Mouse (Mus musculus) midbrain, embryonic 16.5 days (tissue): Measurements from ENCODE around the gene Prkaca. TPM values are rescaled to one million over a fixed set of nuclear protein-coding genes. Genes with fewer than 3 reads are reported as not detected.

Experiments
- ATAC-seq: fragments of 200-750 bp; cut with Nextera tagmentation; 2 replicates; pipeline ENCODE4 v1.8.0; 2017; ENCODE audit warnings: moderate TSS enrichment
- H3K27ac ChIP-seq: fragments of 300-500 bp; sonication (generic); 2 replicates; pipeline ENCODE4 v1.5.1; 2014; ENCODE audit warnings: mild to moderate bottlenecking, low read length, mixed read lengths
- H3K27me3 ChIP-seq: fragments of 300-500 bp; sonication (generic); 2 replicates; pipeline ENCODE4 v1.6.1; 2014; ENCODE audit warnings: low read depth, low read length, mixed read lengths; ENCODE audit not compliant: control insufficient read depth, insufficient read depth
- H3K36me3 ChIP-seq: fragments of 300-500 bp; sonication (generic); 2 replicates; pipeline ENCODE4 v1.6.1; 2014; ENCODE audit warnings: mild to moderate bottlenecking, low read length, moderate library complexity, mixed read lengths; ENCODE audit not compliant: control insufficient read depth, insufficient read depth
- H3K4me1 ChIP-seq: fragments of 300-500 bp; sonication (generic); 2 replicates; pipeline ENCODE4 v1.6.1; 2014; ENCODE audit warnings: mild to moderate bottlenecking, low read length, mixed read lengths; ENCODE audit not compliant: control insufficient read depth, insufficient read depth
- H3K4me2 ChIP-seq: fragments of 300-500 bp; sonication (generic); 2 replicates; pipeline ENCODE4 v1.6.1; 2014; ENCODE audit warnings: mild to moderate bottlenecking, low read length, mixed read lengths
- H3K4me3 ChIP-seq: fragments of 300-500 bp; sonication (generic); 2 replicates; pipeline ENCODE4 v1.5.1; 2014; ENCODE audit warnings: low read depth, mild to moderate bottlenecking, low read length, moderate library complexity, mixed read lengths
- H3K9ac ChIP-seq: fragments of 300-500 bp; sonication (generic); 2 replicates; pipeline ENCODE4 v1.6.1; 2014; ENCODE audit warnings: low read depth, low read length, mixed read lengths
- H3K9me3 ChIP-seq: fragments of 300-500 bp; sonication (generic); replicated peaks from 2 replicates; pipeline ENCODE4 v1.6.1; 2014; ENCODE audit warnings: mild to moderate bottlenecking, low read length, mixed read lengths; ENCODE audit not compliant: control insufficient read depth, poor library complexity, severe bottlenecking
- WGBS: fragments of 180-500 bp; shearing (Covaris S2); extraction: QIAGEN DNeasy Blood & Tissue Kit; methylation state at CpG from one replicate; pipeline ENCODE4 v1.1.7; 2014; 5-methylcytosine and 5-hydroxymethylcytosine counted together
- polyA plus RNA-seq: library from polyadenylated mRNA; unstranded; fragments of >200 nt; fragmentation: Nextera tagmentation; extraction: Ambion mirVana; gene quantifications from 2 replicates; pipeline ENCODE4 v1.2.1, GENCODE M21; 2015

The Prkaca gene
- polyA plus RNA-seq = 225 and 231 TPM in 2 replicates

DNA sequence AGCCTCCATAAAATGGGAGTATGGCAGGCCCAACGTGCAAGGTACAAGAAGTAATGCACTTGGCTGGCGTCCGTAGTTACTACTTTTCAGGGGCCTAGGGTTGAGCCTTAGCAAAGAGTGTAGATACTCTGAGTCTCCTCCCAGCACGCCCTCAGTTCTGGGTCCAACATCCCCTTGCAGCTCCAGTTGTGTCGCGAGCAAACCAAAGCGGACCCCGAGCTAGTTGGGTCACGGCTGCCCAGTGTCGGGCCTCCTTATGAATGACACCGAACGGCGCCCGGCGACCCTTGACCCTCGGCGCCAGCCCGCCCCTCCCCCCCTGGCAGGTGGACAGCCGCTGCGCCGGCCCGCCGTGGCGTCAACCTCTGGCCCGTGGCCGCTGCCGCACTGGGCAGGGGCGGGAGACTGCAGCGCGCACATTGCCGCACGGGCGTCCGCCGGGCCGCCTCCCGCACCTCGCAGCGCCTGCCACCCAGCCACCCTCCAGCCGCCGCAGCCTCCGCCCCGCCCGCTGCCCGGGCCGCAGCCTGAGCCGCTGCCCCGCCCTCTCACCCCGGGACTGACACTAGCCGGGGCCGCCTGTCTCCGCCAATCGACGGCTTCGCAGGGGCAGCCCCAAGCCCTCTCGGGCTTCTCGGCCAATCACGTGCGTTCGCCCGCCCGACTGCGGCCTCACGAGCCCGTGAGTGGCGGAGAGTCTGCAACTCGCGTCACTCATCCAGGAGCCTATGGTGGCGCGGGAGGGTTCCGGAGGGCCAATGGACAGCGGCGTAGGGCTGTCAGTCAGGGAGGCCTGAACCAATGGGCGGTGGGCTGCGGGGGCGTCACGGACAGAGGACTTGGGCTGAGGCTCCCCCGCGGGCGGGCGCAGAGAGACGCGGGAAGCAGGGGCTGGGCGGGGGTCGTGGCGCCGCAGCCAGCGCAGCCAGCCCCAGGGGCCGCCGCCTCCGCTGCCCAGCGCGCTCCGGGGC lies at the start of gene Prkaca:
Prkaca (plus strand) TSS at position 844 of the 971 bp plus-strand sequence.
- H3K36me3 ChIP-seq = no peaks in the 10 kb centered on the region
- H3K9ac ChIP-seq = peak within 1 kb of the TSS; percentile 93
- H3K27me3 ChIP-seq = no peaks in the 10 kb centered on the region
- H3K4me1 ChIP-seq = peaks cover 26% of the 10 kb centered on the region
- H3K9me3 ChIP-seq = no peaks in the 10 kb centered on the region
- peak; percentile 100 for ATAC-seq
- H3K27ac ChIP-seq = peak within 1 kb of the TSS; percentile 88
- H3K4me3 ChIP-seq = peak within 1 kb of the TSS; percentile 92
- peak within 1 kb of the TSS; percentile 86 for H3K4me2 ChIP-seq
- WGBS = under 1% methylated on average over 71 of the region's 94 CpGs

DNA sequence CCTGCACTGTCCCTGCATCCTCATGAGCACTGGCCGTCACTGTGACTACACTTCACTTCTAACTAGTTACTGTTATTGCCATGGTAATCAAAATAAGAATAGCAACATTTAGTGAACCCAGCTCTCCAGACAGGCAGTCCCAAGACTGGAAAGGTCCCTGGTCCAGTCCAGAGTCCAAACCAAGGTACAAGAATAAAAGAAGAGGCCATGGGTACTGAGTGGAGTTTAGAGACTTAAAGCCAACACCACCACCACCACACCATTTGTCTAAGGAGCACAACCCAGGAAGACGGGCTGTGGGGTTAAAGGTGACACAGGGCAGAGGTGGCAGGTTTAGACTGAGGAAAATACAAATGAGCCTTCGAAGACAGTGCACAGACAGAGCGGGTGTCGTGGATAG lies 48.2 kb upstream of the Prkaca start:
- ATAC-seq = no peak
- H3K36me3 ChIP-seq = peaks cover 54% of the 10 kb centered on the region
- no peak overlapping the region for H3K4me2 ChIP-seq
- H3K9ac ChIP-seq = no peak overlapping the region
- no peak overlapping the region for H3K4me3 ChIP-seq
- H3K4me1 ChIP-seq = no peaks in the 10 kb centered on the region
- WGBS = 93% methylated on average over 5 of the region's 5 CpGs
- no peak overlapping the region for H3K27ac ChIP-seq
- H3K27me3 ChIP-seq = no peaks in the 10 kb centered on the region
- H3K9me3 ChIP-seq = no peaks in the 10 kb centered on the region

DNA sequence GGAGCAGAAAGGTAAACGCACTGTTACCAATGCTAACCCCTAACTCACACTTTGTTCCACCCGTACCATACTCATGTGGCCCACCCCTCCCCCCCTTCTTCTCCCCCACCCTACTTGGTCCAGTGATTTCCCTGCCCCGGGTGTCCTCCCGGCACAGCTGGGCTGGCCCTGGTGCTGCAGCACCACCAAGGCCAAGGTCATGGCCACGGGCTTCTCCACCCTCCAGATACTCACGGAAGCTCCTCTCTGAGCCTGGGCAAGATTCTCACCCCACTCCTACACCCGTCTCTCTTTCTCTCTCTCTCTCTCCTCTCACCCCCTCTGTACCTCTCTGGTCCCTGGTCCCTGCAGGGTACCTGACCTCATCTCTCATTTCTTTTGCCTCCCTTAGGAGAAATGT lies 46.5 kb upstream of the Prkaca start:
- Histone ChIP-seq H3K4me3 (no peak overlapping the region), H3K4me2 (no peak overlapping the region), H3K9ac (no peak overlapping the region), H3K27me3 (no peaks in the 10 kb centered on the region), H3K36me3 (peaks cover 56% of the 10 kb centered on the region), H3K4me1 (no peaks in the 10 kb centered on the region), H3K27ac (no peak overlapping the region), H3K9me3 (no peaks in the 10 kb centered on the region)
- 74% methylated on average over 6 of the region's 7 CpGs for WGBS
- no peak for ATAC-seq

DNA sequence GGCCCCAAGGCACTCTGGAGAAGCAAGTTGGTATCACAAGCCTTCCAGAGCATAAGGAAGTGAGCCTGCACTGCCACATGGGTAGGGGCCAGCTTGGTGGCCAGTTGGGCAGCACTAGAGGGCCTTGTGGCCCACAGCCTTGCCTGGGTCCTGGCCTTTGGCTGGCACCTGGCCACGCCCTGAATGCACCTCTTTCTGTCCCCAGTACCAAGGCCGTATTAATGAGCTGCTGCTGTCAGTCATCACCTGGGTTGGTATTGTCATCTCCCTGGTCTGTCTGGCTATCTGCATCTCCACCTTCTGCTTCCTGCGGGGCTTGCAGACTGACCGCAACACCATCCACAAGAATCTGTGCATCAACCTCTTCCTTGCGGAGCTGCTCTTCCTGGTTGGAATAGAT lies 38.6 kb upstream of the Prkaca start:
- WGBS = 87% methylated on average over 5 of the region's 5 CpGs
- Histone ChIP-seq H3K4me3 (no peak overlapping the region), H3K36me3 (peaks cover 87% of the 10 kb centered on the region), H3K9ac (no peak overlapping the region), H3K27me3 (no peaks in the 10 kb centered on the region), H3K9me3 (no peaks in the 10 kb centered on the region), H3K27ac (no peak overlapping the region), H3K4me2 (no peak overlapping the region), H3K4me1 (no peaks in the 10 kb centered on the region)
- ATAC-seq = no peak

DNA sequence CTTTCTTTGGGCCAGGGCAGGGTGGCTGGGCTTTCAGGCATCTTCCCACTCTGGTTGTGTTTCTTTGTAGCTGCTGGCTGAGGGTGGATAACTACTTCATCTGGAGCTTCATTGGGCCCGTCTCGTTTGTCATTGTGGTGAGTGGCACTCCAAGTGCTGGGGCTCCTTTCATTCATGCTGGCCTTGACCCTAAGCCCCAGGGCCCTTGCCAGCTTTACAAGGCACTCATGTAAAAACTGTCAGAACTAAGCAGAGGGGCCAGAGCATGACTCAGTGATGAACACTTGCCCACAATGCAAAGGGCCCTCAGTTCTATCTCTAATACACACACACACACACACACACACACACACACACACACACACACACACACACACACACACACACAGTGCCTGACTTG lies 37.8 kb upstream of the Prkaca start:
- 87% methylated on average over 2 of the region's 2 CpGs for WGBS
- Histone ChIP-seq H3K4me1 (no peaks in the 10 kb centered on the region), H3K9me3 (no peaks in the 10 kb centered on the region), H3K4me3 (no peak overlapping the region), H3K27ac (no peak overlapping the region), H3K36me3 (peaks cover 79% of the 10 kb centered on the region), H3K27me3 (no peaks in the 10 kb centered on the region), H3K4me2 (no peak overlapping the region), H3K9ac (no peak overlapping the region)
- ATAC-seq = no peak

DNA sequence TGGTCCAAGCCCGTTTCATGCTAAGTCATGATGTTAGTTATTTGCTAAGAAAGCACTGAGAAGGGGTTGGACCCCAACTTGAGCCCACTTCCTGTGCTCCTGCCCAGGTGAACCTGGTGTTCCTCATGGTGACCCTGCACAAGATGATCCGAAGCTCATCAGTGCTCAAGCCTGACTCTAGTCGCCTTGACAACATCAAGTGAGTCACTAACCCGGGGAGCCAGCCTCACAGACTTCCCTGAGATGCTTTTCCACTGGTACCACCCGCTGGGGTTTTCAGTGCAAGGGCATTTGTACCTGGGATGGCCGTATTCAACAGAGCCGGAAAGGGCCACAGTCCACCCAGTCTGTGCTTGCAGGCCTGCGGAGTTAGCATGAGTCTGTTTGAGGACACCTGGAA lies 37.4 kb upstream of the Prkaca start:
- no peaks in the 10 kb centered on the region for H3K27me3 ChIP-seq
- no peak overlapping the region for H3K27ac ChIP-seq
- no peaks in the 10 kb centered on the region for H3K9me3 ChIP-seq
- H3K4me3 ChIP-seq = no peak overlapping the region
- ATAC-seq = no peak
- H3K36me3 ChIP-seq = peaks cover 81% of the 10 kb centered on the region
- H3K4me1 ChIP-seq = no peaks in the 10 kb centered on the region
- WGBS = 91% methylated on average over 8 of the region's 8 CpGs
- H3K4me2 ChIP-seq = no peak overlapping the region
- no peak overlapping the region for H3K9ac ChIP-seq

DNA sequence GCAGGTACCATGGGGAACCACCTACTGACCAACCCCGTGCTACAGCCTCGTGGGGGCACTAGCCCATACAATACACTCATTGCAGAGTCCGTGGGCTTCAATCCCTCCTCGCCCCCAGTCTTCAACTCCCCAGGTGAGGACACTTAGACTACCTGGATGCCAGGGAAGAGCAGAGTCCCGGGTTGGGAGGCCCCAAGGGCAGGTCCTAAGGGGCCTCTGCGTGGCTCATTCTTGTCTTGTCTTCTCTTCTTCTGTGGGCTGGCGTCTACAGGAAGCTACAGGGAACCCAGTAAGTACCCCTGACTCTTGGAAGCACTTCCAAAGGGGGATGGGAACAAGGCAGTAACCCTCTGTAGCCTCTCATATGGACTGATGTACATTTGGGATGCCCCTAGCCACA lies 35.1 kb upstream of the Prkaca start:
- Histone ChIP-seq H3K27ac (no peak overlapping the region), H3K4me2 (no peak overlapping the region), H3K4me1 (no peaks in the 10 kb centered on the region), H3K4me3 (no peak overlapping the region), H3K36me3 (peaks cover 64% of the 10 kb centered on the region), H3K9me3 (no peaks in the 10 kb centered on the region), H3K27me3 (no peaks in the 10 kb centered on the region), H3K9ac (no peak overlapping the region)
- ATAC-seq = no peak
- WGBS = 92% methylated on average over 7 of the region's 7 CpGs

DNA sequence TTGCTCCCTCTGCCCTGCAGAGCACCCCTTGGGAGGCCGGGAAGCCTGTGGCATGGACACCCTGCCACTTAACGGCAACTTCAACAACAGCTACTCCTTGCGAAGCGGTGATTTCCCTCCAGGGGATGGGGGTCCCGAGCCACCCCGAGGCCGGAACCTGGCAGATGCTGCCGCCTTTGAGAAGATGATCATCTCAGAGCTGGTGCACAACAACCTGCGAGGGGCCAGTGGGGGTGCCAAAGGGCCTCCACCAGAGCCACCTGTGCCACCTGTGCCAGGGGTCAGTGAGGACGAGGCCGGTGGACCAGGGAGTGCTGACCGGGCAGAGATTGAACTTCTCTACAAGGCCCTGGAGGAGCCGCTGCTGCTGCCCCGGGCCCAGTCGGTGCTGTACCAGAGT lies 34.5 kb upstream of the Prkaca start:
- WGBS = 97% methylated on average over 15 of the region's 15 CpGs
- H3K4me2 ChIP-seq = no peak overlapping the region
- H3K9me3 ChIP-seq = no peaks in the 10 kb centered on the region
- H3K27me3 ChIP-seq = no peaks in the 10 kb centered on the region
- no peaks in the 10 kb centered on the region for H3K4me1 ChIP-seq
- H3K27ac ChIP-seq = no peak overlapping the region
- peaks cover 57% of the 10 kb centered on the region for H3K36me3 ChIP-seq
- ATAC-seq = peak; percentile 11; the same call in 1 of the 2 replicates
- no peak overlapping the region for H3K4me3 ChIP-seq
- H3K9ac ChIP-seq = no peak overlapping the region

DNA sequence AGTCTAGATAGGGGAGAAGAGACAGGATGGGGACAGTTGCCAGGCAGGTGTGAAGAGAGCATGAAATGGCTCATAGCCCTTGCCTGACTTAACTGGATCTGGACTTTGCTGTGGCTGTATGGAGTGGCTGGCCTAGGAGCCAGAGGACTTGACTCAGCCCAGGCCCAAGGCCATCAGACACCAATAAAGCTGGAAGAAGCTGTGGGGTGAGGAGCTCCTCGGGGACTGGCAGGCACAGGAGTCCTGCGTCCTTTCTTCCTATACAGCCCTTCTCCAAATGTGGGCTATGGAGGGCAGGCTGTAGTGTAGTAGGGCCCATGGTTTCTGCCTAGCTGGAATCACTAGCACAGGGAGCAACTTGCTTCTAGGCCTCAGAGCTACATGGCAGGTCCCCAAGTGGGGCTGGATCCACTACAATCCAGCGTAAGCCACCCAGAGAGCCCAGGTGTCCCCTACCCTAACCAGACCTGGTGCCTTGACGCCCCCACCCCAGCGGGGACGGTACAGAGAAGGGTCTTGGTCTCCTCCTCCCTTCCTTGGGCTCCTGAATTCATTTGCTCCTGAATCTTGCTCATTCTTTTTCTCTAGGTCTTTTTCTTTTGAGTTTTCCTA lies 31.6 kb upstream of the Prkaca start:
- H3K27me3 ChIP-seq = no peaks in the 10 kb centered on the region
- no peaks in the 10 kb centered on the region for H3K4me1 ChIP-seq
- H3K4me2 ChIP-seq = no peak overlapping the region
- no peak overlapping the region for H3K4me3 ChIP-seq
- no peak for ATAC-seq
- peaks cover 30% of the 10 kb centered on the region for H3K36me3 ChIP-seq
- no peak overlapping the region for H3K27ac ChIP-seq
- WGBS = 91% methylated on average over 6 of the region's 6 CpGs
- no peak overlapping the region for H3K9ac ChIP-seq
- no peaks in the 10 kb centered on the region for H3K9me3 ChIP-seq
